Mouse (Mus musculus) stomach, embryonic 16.5 days (tissue): ENCODE results near the gene Slc19a1. TPM values are rescaled to one million over a fixed set of nuclear protein-coding genes. Genes with fewer than 3 reads are reported as not detected.

Source experiments
- ATAC-seq: fragments of 200-750 bp; cut with Nextera tagmentation; 2 replicates; pipeline ENCODE4 v1.8.0; 2017; ENCODE audit warnings: moderate number of reproducible peaks, moderate TSS enrichment; ENCODE audit not compliant: insufficient read depth, low FRiP score
- H3K27ac ChIP-seq: fragments of 300-500 bp; sonication (generic); 2 replicates; pipeline ENCODE4 v1.5.1; 2014; ENCODE audit warnings: low read length
- H3K27me3 ChIP-seq: fragments of 300-500 bp; sonication (generic); 2 replicates; pipeline ENCODE4 v1.6.1; 2014; ENCODE audit warnings: low read length, control low read depth, mixed read lengths; ENCODE audit not compliant: control insufficient read depth, insufficient read depth
- H3K36me3 ChIP-seq: fragments of 300-500 bp; sonication (generic); 2 replicates; pipeline ENCODE4 v1.6.1; 2014; ENCODE audit warnings: low read length; ENCODE audit not compliant: control insufficient read depth, insufficient read depth
- H3K4me1 ChIP-seq: fragments of 300-500 bp; sonication (generic); 2 replicates; pipeline ENCODE4 v1.6.1; 2014; ENCODE audit warnings: low read length, control low read depth, mixed read lengths; ENCODE audit not compliant: control insufficient read depth, insufficient read depth
- H3K4me2 ChIP-seq: fragments of 300-500 bp; sonication (generic); 2 replicates; pipeline ENCODE4 v1.6.1; 2014; ENCODE audit warnings: low read depth, low read length, mixed read lengths
- H3K4me3 ChIP-seq: fragments of 300-500 bp; sonication (generic); replicated peaks from 2 replicates; pipeline ENCODE4 v1.5.1; 2014; ENCODE audit warnings: mild to moderate bottlenecking, low read length
- H3K9ac ChIP-seq: fragments of 300-500 bp; sonication (generic); 2 replicates; pipeline ENCODE4 v1.6.1; 2014; ENCODE audit warnings: low read length
- H3K9me3 ChIP-seq: fragments of 300-500 bp; sonication (generic); replicated peaks from 2 replicates; pipeline ENCODE4 v1.6.1; 2016; ENCODE audit warnings: low read length, control low read depth; ENCODE audit not compliant: control insufficient read depth
- WGBS: fragments of 180-500 bp; shearing (Covaris S2); extraction: QIAGEN DNeasy Blood & Tissue Kit; methylation state at CpG from one replicate; pipeline ENCODE4 v1.1.7; 2014; 5-methylcytosine and 5-hydroxymethylcytosine counted together
- polyA plus RNA-seq: library from polyadenylated mRNA; unstranded; fragments of >200 nt; fragmentation: Nextera tagmentation; extraction: Ambion mirVana; gene quantifications from 2 replicates; pipeline ENCODE4 v1.2.1, GENCODE M21; 2015

The Slc19a1 gene
- polyA plus RNA-seq, 1 experiment from 2014 or later = 32.3 TPM

DNA sequence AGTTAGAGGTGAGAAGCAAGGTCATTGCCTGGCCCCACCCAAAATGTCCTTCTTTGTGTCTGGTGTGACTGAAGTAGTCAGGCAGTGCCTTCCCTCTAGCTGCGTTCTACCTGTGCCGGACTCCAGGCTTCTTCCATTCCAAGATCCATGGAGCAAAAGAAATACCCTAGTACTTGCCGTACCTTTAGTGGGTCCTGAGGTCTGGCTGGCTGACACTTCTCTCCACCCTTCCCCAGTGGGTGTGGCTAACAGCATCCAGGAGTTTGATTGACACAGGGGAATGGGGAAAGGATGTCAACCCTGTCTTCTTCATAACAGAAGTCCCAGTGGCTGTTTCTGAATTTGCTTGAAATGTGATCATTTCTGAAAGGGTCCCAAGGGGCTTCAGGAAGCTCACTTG, 16.6 kb downstream of the Slc19a1 start:
- Histone ChIP-seq H3K27ac (no peak overlapping the region), H3K36me3 (peaks cover 10% of the 10 kb centered on the region; the same call in 1 of the 2 replicates), H3K4me3 (no peak overlapping the region), H3K9ac (no peak overlapping the region), H3K27me3 (no peaks in the 10 kb centered on the region), H3K9me3 (no peaks in the 10 kb centered on the region), H3K4me1 (no peaks in the 10 kb centered on the region), H3K4me2 (no peak overlapping the region)
- WGBS = 86% methylated on average over 3 of the region's 3 CpGs
- ATAC-seq = no peak

DNA sequence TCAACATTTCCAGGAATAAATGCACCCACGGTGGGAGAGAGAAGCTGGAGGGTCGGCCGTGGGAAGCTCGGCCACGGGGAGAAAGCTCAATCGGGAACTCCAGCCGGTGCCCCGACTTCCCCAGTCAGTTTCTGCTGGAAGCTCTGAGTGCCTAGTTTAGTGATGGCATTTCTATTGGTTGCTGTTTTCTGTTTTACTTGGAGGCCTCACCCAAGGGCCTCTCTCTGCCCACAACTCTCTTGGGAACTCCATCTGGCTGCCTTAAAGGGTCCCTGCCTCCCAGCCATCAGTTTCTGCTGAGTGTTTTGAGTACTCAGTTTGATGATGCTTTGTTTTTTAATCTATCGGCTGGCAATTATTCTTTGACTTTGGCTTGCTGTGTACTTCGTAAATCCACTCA, 24.7 kb downstream of the Slc19a1 start:
- 75% methylated on average over 10 of the region's 10 CpGs for WGBS
- no peak overlapping the region for H3K4me2 ChIP-seq
- H3K27ac ChIP-seq = no peak overlapping the region
- no peaks in the 10 kb centered on the region for H3K27me3 ChIP-seq
- no peaks in the 10 kb centered on the region for H3K9me3 ChIP-seq
- no peak overlapping the region for H3K4me3 ChIP-seq
- H3K36me3 ChIP-seq = no peaks in the 10 kb centered on the region
- no peak for ATAC-seq
- no peak overlapping the region for H3K9ac ChIP-seq
- 0 out of 2 replicates have a peak, but pooled peaks cover 4% of the 10 kb centered on the region for H3K4me1 ChIP-seq

- no peak for ATAC-seq
Observed at GRCm38 (mm10) chr10:77061426-77061825, 29.4 kb downstream of the Slc19a1 start.

GRCm38 (mm10) chr10:77062393-77063010, 30.5 kb downstream of the Slc19a1 start:
- H3K4me2 ChIP-seq = no peak overlapping the region
- no peaks in the 10 kb centered on the region for H3K9me3 ChIP-seq
- no peak overlapping the region for H3K9ac ChIP-seq
- 0 out of 2 replicates have a peak overlapping the region, but pooled peaks have one; percentile 10 for H3K27ac ChIP-seq
- peaks cover 13% of the 10 kb centered on the region; the same call in 1 of the 2 replicates for H3K4me1 ChIP-seq
- H3K27me3 ChIP-seq = no peaks in the 10 kb centered on the region
- WGBS = 65% methylated on average over 11 of the region's 11 CpGs
- no peak for ATAC-seq
- no peaks in the 10 kb centered on the region; the same call in 1 of the 2 replicates for H3K36me3 ChIP-seq
- no peak overlapping the region for H3K4me3 ChIP-seq

More at GRCm38 (mm10) chr10:77061426-77061825, 29.4 kb downstream of the Slc19a1 start:
- H3K4me2 ChIP-seq = no peak overlapping the region
- H3K4me3 ChIP-seq = no peak overlapping the region
- H3K4me1 ChIP-seq = peaks cover 13% of the 10 kb centered on the region; the same call in 1 of the 2 replicates
- 54% methylated on average over 3 of the region's 3 CpGs for WGBS
- H3K36me3 ChIP-seq = no peaks in the 10 kb centered on the region; the same call in 1 of the 2 replicates
- no peaks in the 10 kb centered on the region for H3K9me3 ChIP-seq
- H3K9ac ChIP-seq = no peak overlapping the region
- no peaks in the 10 kb centered on the region for H3K27me3 ChIP-seq
- H3K27ac ChIP-seq = no peak overlapping the region

DNA sequence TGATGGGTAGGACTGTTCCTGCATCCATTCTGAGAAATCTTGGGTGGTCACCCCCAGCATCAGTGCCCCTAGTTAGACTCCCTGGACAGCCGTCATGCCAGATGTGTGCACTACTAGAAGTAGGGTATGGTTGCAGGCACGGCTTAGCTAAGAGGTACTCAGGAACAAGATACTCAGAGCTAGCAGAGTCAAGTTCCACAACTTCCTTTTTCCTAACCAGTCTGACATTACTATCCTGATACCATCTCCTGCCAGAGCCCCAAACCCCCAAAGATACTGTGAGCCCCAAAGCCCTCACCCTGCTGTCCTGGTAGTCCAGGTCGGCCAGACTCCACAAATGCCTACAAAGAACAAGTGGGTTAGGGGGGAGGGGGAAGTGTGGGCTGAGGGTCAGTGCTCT, 32.2 kb downstream of the Slc19a1 start:
- H3K36me3 ChIP-seq = no peaks in the 10 kb centered on the region; the same call in 1 of the 2 replicates
- H3K9ac ChIP-seq = no peak overlapping the region
- no peak overlapping the region for H3K4me3 ChIP-seq
- H3K27ac ChIP-seq = no peak overlapping the region
- no peaks in the 10 kb centered on the region for H3K27me3 ChIP-seq
- peaks cover 13% of the 10 kb centered on the region; the same call in 1 of the 2 replicates for H3K4me1 ChIP-seq
- no peak for ATAC-seq
- no peak overlapping the region for H3K4me2 ChIP-seq
- 82% methylated on average over 3 of the region's 3 CpGs for WGBS
- H3K9me3 ChIP-seq = no peaks in the 10 kb centered on the region

DNA sequence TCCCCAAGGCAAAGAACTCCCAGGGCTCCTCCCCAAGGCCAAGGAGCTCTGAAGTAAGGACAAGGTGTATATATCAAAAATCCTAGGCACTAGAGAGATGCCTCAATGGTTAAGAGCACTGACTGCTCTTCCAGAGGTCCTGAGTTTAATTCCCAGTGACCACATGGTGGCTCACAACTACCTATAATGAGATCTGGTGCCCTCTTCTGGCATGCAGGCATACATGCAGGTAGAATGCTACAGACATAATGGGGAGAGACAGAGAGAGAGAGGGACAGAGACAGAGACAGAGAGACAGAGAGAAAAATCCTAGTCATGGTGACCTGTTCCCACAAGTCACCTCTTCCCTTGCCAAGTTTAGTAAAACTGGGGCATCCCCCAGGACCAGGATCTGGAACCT, 32.6 kb downstream of the Slc19a1 start:
- no peak overlapping the region for H3K4me3 ChIP-seq
- H3K9me3 ChIP-seq = no peaks in the 10 kb centered on the region
- no peak overlapping the region for H3K9ac ChIP-seq
- no peak for ATAC-seq
- H3K4me2 ChIP-seq = no peak overlapping the region
- H3K27ac ChIP-seq = no peak overlapping the region
- no peaks in the 10 kb centered on the region; the same call in 1 of the 2 replicates for H3K36me3 ChIP-seq
- H3K4me1 ChIP-seq = peaks cover 13% of the 10 kb centered on the region; the same call in 1 of the 2 replicates
- no peaks in the 10 kb centered on the region for H3K27me3 ChIP-seq

DNA sequence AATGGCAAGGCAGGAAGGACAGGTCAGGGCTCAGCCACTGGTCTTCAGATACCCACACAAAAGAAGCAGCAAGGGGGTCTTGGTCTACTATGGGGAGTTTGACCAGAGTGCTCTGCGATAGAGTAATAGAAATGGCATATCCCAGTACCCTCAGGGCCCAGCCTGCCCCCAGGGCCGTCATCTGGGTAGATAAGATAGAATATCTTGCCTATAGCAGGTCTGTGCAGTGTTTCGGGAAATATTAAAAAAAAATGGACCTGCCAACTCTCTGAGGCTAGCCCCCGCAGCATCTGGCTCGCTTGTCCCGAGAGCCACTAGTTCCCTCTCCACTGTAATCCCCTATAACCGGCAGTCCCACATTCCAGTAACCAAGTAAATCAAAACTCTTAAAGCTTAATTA, 36.4 kb downstream of the Slc19a1 start:
- WGBS = 88% methylated on average over 7 of the region's 7 CpGs

GRCm38 (mm10) chr10:77070072-77070471, 38.0 kb downstream of the Slc19a1 start:
- Histone ChIP-seq H3K27me3 (no peaks in the 10 kb centered on the region), H3K4me3 (no peak overlapping the region), H3K27ac (no peak overlapping the region), H3K9me3 (no peaks in the 10 kb centered on the region), H3K36me3 (no peaks in the 10 kb centered on the region), H3K4me1 (no peaks in the 10 kb centered on the region), H3K4me2 (no peak overlapping the region), H3K9ac (no peak overlapping the region)
- no peak for ATAC-seq
- 50% methylated on average over 4 of the region's 4 CpGs for WGBS

More for the DNA sequence above, 36.4 kb downstream of the Slc19a1 start:
- no peak overlapping the region for H3K4me2 ChIP-seq
- ATAC-seq = no peak
- no peak overlapping the region for H3K27ac ChIP-seq
- no peak overlapping the region for H3K9ac ChIP-seq
- no peaks in the 10 kb centered on the region for H3K4me1 ChIP-seq
- H3K27me3 ChIP-seq = no peaks in the 10 kb centered on the region
- no peaks in the 10 kb centered on the region for H3K9me3 ChIP-seq
- no peaks in the 10 kb centered on the region; the same call in 1 of the 2 replicates for H3K36me3 ChIP-seq
- no peak overlapping the region for H3K4me3 ChIP-seq

DNA sequence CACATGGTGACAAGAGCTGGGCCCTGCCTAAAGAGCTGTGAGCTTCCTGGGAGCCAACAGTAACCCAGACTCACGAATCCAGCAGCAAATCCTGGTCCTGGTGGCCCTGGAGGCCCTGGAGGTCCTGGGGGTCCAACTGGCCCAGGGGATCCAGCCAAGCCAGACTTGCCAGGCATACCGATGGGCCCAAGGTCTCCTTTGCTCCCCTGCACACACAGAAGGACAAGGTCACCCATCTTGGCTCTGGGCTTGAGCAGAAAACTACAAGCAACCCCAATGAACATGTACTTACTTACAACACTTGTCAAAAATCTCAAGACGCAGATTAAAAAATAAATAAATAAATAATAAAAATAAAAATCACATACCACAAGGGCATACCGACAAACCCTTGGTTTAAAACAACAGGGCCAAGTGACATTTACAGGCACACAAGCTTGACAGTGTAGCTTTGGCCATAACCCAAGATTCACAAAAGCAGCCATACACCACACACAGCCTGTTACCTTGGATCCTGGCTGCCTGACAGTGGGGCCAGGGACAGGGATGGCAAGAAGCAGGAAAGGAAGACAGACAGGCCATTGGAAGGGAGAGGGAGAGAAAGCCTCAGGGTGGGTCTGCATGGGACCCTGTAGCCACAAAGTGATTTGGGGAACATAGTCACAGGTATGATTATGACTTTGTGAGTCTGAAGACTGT, 42.4 kb downstream of the Slc19a1 start:
- no peak overlapping the region for H3K4me3 ChIP-seq
- no peak for ATAC-seq
- no peak overlapping the region for H3K4me2 ChIP-seq
- no peaks in the 10 kb centered on the region for H3K36me3 ChIP-seq
- WGBS = 84% methylated on average over 4 of the region's 4 CpGs
- H3K9me3 ChIP-seq = no peaks in the 10 kb centered on the region
- H3K27me3 ChIP-seq = no peaks in the 10 kb centered on the region
- no peaks in the 10 kb centered on the region for H3K4me1 ChIP-seq
- no peak overlapping the region for H3K27ac ChIP-seq
- no peak overlapping the region for H3K9ac ChIP-seq
